ENCODE assay signal across 25 mouse cellular contexts in the genomic region with DNA sequence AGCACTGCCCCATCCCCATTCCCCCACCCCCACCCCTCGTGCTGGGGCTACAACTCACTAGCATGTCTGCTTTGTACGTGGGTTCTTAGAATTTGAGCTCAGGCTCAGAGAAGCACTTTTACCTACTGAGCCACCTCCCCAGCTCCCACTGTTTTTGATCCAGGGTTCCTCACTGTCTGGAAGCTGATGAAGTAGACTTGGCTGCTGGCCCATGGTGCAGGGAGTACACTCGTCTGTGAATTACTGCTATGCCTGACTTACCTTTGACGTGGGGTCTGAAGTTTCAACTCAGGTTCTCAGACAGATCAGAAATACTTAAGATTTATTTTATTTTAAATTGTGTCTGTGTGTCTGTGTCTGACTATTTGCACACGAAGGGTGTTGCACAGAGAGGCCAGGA. TPM values are rescaled to one million over a fixed set of nuclear protein-coding genes. Genes with fewer than 3 reads are reported as not detected.
DNase-seq lines count a peak whose midpoint lies in the region; ATAC-seq lines count a peak whose summit lies in the region.
"Had no signal": no experiment of that assay in that cellular context is flagged by ENCODE, and none has a peak within 500 bp of the region (broad histone marks: within the 10 kb centered on the region; RNA-seq: fewer than 3 reads in every experiment).

No protein-coding gene starts in this region.

- WGBS in kidney, embryonic 15.5 days, result 38% methylated on average over 5 of the region's 5 CpGs
- 37% methylated on average over 5 of the region's 5 CpGs for WGBS in kidney, embryonic 16.5 days
- WGBS in neural tube, embryonic 13.5 days, result 72% methylated on average over 5 of the region's 5 CpGs
- 67% methylated on average over 5 of the region's 5 CpGs for WGBS in neural tube, embryonic 15.5 days

- H3K27ac ChIP-seq in kidney, embryonic 15.5 days, result no peak overlapping the region
- no peak overlapping the region for H3K27ac ChIP-seq in kidney, embryonic 16.5 days (ENCODE audit: low read length)
- 0 out of 2 replicates have a peak overlapping the region, but pooled peaks have one; percentile 9 for H3K27ac ChIP-seq in neural tube, embryonic 13.5 days (replicated peaks)
- H3K27ac ChIP-seq in neural tube, embryonic 15.5 days (replicated peaks), result no peak overlapping the region
- H3K27ac ChIP-seq: embryonic facial prominence, embryonic 12.5 days; embryonic facial prominence, embryonic 15.5 days; gastrocnemius, adult 2 months; heart, embryonic 10.5 days; heart, embryonic 13.5 days; hindbrain, embryonic 14.5 days had no signal

- peak; percentile 53 for ATAC-seq in kidney, embryonic 15.5 days (replicated peaks; ENCODE audit: low FRiP score)
- no peak for ATAC-seq in kidney, embryonic 16.5 days (ENCODE audit: low FRiP score, low TSS enrichment)
- ATAC-seq in neural tube, embryonic 13.5 days (ENCODE audit: low read depth), result no peak
- ATAC-seq in neural tube, embryonic 15.5 days (ENCODE audit: low FRiP score), result no peak
- ATAC-seq: activated CD4-positive, CD25-positive, alpha-beta regulatory T cell, adult 4 months; forebrain, embryonic 14.5 days; forebrain, postnatal 0 days had no signal

- H3K36me3 ChIP-seq in kidney, embryonic 15.5 days, result no peaks in the 10 kb centered on the region
- H3K36me3 ChIP-seq in kidney, embryonic 16.5 days (ENCODE audit: insufficient read depth, low read length), result no peaks in the 10 kb centered on the region
- no peaks in the 10 kb centered on the region for H3K36me3 ChIP-seq in neural tube, embryonic 13.5 days
- H3K36me3 ChIP-seq in neural tube, embryonic 15.5 days, result no peaks in the 10 kb centered on the region
- H3K36me3 ChIP-seq: embryonic facial prominence, embryonic 12.5 days; embryonic facial prominence, embryonic 15.5 days; heart, embryonic 10.5 days had no signal

- H3K4me1 ChIP-seq in kidney, embryonic 15.5 days, result peaks cover 16% of the 10 kb centered on the region; the same call in 1 of the 2 replicates
- H3K4me1 ChIP-seq in kidney, embryonic 16.5 days (ENCODE audit: insufficient read depth, low read length), result peaks cover 9% of the 10 kb centered on the region; the same call in 1 of the 2 replicates
- H3K4me1 ChIP-seq in neural tube, embryonic 13.5 days (replicated peaks), result peaks cover 15% of the 10 kb centered on the region
- peaks cover 10% of the 10 kb centered on the region for H3K4me1 ChIP-seq in neural tube, embryonic 15.5 days
- H3K4me1 ChIP-seq: embryonic facial prominence, embryonic 12.5 days; embryonic facial prominence, embryonic 15.5 days; heart, embryonic 10.5 days had no signal

- peak; percentile 16 to 38 for DNase-seq in cerebellum, postnatal 10 days
- DNase-seq in cerebellum, adult 11-12 months, result no peak
- no peak for DNase-seq in kidney, adult 11 months
- peak; percentile 35 to 46 for DNase-seq in kidney, postnatal 25 days
- DNase-seq: adrenal gland, adult 8-10 months; adrenal gland, postnatal 25 days; cerebellum, adult 18-20 months; cerebellum, adult 9-10 months; forebrain, postnatal 0 days; gastrocnemius, adult 2 months; gastrocnemius, postnatal 14 days; heart, adult 18-20 months; heart, postnatal 14 days; heart, postnatal 4 days had no signal

- H3K9ac ChIP-seq in kidney, embryonic 15.5 days, result no peak overlapping the region
- H3K9ac ChIP-seq in kidney, embryonic 16.5 days (replicated peaks; ENCODE audit: low read length), result no peak overlapping the region
- no peak overlapping the region for H3K9ac ChIP-seq in neural tube, embryonic 13.5 days
- H3K9ac ChIP-seq in neural tube, embryonic 15.5 days (replicated peaks), result no peak overlapping the region
- H3K9ac ChIP-seq: embryonic facial prominence, embryonic 12.5 days; embryonic facial prominence, embryonic 15.5 days; forebrain, postnatal 0 days; heart, embryonic 13.5 days; hindbrain, embryonic 14.5 days had no signal

- H3K27me3 ChIP-seq in kidney, embryonic 15.5 days, result no peaks in the 10 kb centered on the region
- no peaks in the 10 kb centered on the region for H3K27me3 ChIP-seq in kidney, embryonic 16.5 days (ENCODE audit: insufficient read depth, low read length)
- no peaks in the 10 kb centered on the region for H3K27me3 ChIP-seq in neural tube, embryonic 13.5 days
- H3K27me3 ChIP-seq in neural tube, embryonic 15.5 days (replicated peaks), result no peaks in the 10 kb centered on the region
- H3K27me3 ChIP-seq: embryonic facial prominence, embryonic 12.5 days; embryonic facial prominence, embryonic 15.5 days; heart, embryonic 13.5 days had no signal

- no peak overlapping the region for H3K4me3 ChIP-seq in kidney, embryonic 15.5 days (replicated peaks)
- H3K4me3 ChIP-seq in kidney, embryonic 16.5 days (ENCODE audit: low read length), result no peak overlapping the region
- H3K4me3 ChIP-seq in neural tube, embryonic 13.5 days, result no peak overlapping the region
- H3K4me3 ChIP-seq in neural tube, embryonic 15.5 days (replicated peaks), result no peak overlapping the region
- H3K4me3 ChIP-seq: embryonic facial prominence, embryonic 12.5 days; embryonic facial prominence, embryonic 15.5 days; gastrocnemius, adult 2 months; heart, embryonic 10.5 days; heart, embryonic 13.5 days had no signal

- peaks cover 9% of the 10 kb centered on the region; the same call in 1 of the 2 replicates for H3K9me3 ChIP-seq in kidney, embryonic 15.5 days (replicated peaks)
- H3K9me3 ChIP-seq in kidney, embryonic 16.5 days (ENCODE audit: low read length), result peaks cover 9% of the 10 kb centered on the region
- H3K9me3 ChIP-seq in neural tube, embryonic 13.5 days, result peaks cover 5% of the 10 kb centered on the region; the same call in 1 of the 2 replicates
- peaks cover 7% of the 10 kb centered on the region; the same call in 1 of the 2 replicates for H3K9me3 ChIP-seq in neural tube, embryonic 15.5 days (replicated peaks)
- H3K9me3 ChIP-seq: heart, embryonic 10.5 days had no signal

- no peak overlapping the region for H3K4me2 ChIP-seq in kidney, embryonic 15.5 days
- H3K4me2 ChIP-seq in kidney, embryonic 16.5 days (replicated peaks; ENCODE audit: low read depth, low read length), result no peak overlapping the region
- no peak overlapping the region for H3K4me2 ChIP-seq in neural tube, embryonic 13.5 days
- H3K4me2 ChIP-seq in neural tube, embryonic 15.5 days, result no peak overlapping the region
- H3K4me2 ChIP-seq: embryonic facial prominence, embryonic 12.5 days; embryonic facial prominence, embryonic 15.5 days; heart, embryonic 13.5 days; hindbrain, embryonic 14.5 days had no signal

RNA-seq across cellular contexts. Expression of gene Usp38, which starts 57.0 kb away (rescaled TPM):
- polyA plus RNA-seq in kidney, embryonic 15.5 days (2015; fragmentation: Nextera tagmentation; extraction: Ambion mirVana), result 18.3 and 20.0 TPM in 2 replicates
- polyA plus RNA-seq in kidney, embryonic 16.5 days (2015; fragmentation: Nextera tagmentation; extraction: Ambion mirVana), result 18.1 and 19.5 TPM in 2 replicates
- polyA plus RNA-seq in neural tube, embryonic 13.5 days (2015; fragmentation: Nextera tagmentation; extraction: Ambion mirVana), result 18.3 and 18.5 TPM in 2 replicates
- 17.0 TPM in 2 replicates for polyA plus RNA-seq in neural tube, embryonic 15.5 days (2015; fragmentation: Nextera tagmentation; extraction: Ambion mirVana)

Comparison
In these comparisons a context has a peak if more than half of its experiments do, and no peak if none do; other contexts are left out.
1. DNase-seq: peak in cerebellum, postnatal 10 days (2 of 2) and kidney, postnatal 25 days (2 of 2); none in cerebellum, adult 11-12 months (single experiment) and kidney, adult 11 months (single experiment).